In the genomic region with DNA sequence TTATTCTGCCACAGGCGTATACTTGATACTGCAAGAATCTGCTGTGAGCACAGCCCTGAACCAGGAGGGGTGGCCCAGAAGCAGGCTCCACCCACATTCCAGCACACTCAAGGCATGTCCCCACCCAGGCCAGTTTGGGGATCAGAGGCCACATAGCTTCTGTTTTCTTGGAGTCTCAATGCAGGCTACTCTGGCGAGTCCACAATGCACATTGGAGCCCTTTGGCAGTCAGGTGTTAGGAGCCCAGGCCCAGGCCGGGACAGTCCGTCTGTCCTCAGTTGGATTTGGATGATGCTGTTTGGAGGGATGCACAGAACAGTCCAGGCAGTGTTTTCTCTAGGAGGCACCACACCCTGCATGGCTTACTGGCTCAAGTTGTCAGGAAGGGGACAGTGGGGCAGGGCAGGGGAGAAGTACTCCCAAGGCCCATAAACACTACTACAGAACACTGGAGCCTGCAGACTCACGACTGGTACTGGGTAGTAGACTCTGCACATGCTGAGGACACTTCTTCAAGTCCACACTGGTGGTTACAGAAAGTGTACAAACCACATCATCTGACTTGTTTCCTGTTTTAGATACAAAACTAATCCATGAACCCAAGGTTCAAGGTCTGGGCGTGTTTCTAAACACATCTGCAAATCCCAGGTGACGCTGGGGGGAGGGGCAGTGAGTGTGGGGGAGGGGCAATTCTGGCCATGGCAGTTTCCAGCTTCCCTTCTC, we compare ENCODE assay signal across 9 mouse cellular contexts. TPM values are rescaled to one million over a fixed set of nuclear protein-coding genes. Genes with fewer than 3 reads are reported as not detected.
DNase-seq lines count a peak whose midpoint lies in the region; ATAC-seq and TF ChIP-seq lines count a peak whose summit lies in the region.
"Had no signal": no experiment of that assay in that cellular context is flagged by ENCODE, and none has a peak within 500 bp of the region (broad histone marks: within the 10 kb centered on the region; RNA-seq: fewer than 3 reads in every experiment).

No protein-coding gene starts in this region.

- H3K9ac ChIP-seq in kidney, postnatal 0 days (ENCODE audit: low read depth, low read length), result no peak overlapping the region
- H3K9ac ChIP-seq: neural tube, embryonic 12.5 days had no signal

- TF ChIP-seq CTCF in thymus, adult 2 months (IDR thresholded peaks at IDR 0.05; ENCODE audit: borderline replicate concordance, control insufficient read depth, extremely low read depth, insufficient read depth, low read length, poor library complexity), result no peak
- no peak for TF ChIP-seq CTCF in kidney, postnatal 0 days (IDR thresholded peaks at IDR 0.05; ENCODE audit: low read depth)

- WGBS in thymus, adult 2 months, result 53% methylated on average over 7 of the region's 7 CpGs
- 25% methylated on average over 7 of the region's 7 CpGs for WGBS in kidney, postnatal 0 days

- peak; percentile 42 for DNase-seq in thymus, postnatal 0 days (ENCODE audit: low spot score)
- DNase-seq in thymus, adult 2 months, result no peak
- peak; percentile 55 for DNase-seq in gastrocnemius, postnatal 14 days
- DNase-seq in kidney, postnatal 0 days (ENCODE audit: low spot score), result peak; percentile 92
- peak; percentile 71 for DNase-seq in lung, postnatal 14 days
- no peak for DNase-seq in cerebellum, adult 11 months
- no peak for DNase-seq in frontal cortex, adult 2 months (ENCODE audit: extremely low spot score in 1 of 2, low spot score in 1 of 2)
- no peak for DNase-seq in cerebellum, postnatal 14 days

- peaks cover 44% of the 10 kb centered on the region for H3K36me3 ChIP-seq in thymus, adult 2 months (ENCODE audit: control insufficient read depth, insufficient read depth, low read length)
- peaks cover 42% of the 10 kb centered on the region for H3K36me3 ChIP-seq in kidney, postnatal 0 days (ENCODE audit: insufficient read depth, low read length)

- H3K27ac ChIP-seq in thymus, adult 2 months (ENCODE audit: control insufficient read depth, insufficient read depth, low read length), result no peak overlapping the region
- H3K27ac ChIP-seq in kidney, postnatal 0 days, result peak overlapping the region; percentile 86
- H3K27ac ChIP-seq: neural tube, embryonic 12.5 days had no signal

- H3K4me3 ChIP-seq in thymus, adult 2 months (ENCODE audit: control insufficient read depth, insufficient read depth, low read length), result no peak overlapping the region
- H3K4me3 ChIP-seq in kidney, postnatal 0 days (replicated peaks; ENCODE audit: low read depth, low read length), result no peak overlapping the region
- H3K4me3 ChIP-seq: neural tube, embryonic 12.5 days had no signal

- ATAC-seq in kidney, postnatal 0 days (replicated peaks; ENCODE audit: low FRiP score, low read depth), result peak; percentile 81

- peaks cover 36% of the 10 kb centered on the region for H3K4me1 ChIP-seq in thymus, adult 2 months (replicated peaks; ENCODE audit: control insufficient read depth, insufficient read depth, low read length)
- H3K4me1 ChIP-seq in kidney, postnatal 0 days (replicated peaks; ENCODE audit: insufficient read depth, low read length), result peaks cover 20% of the 10 kb centered on the region

- H3K9me3 ChIP-seq in kidney, postnatal 0 days (replicated peaks; ENCODE audit: low read length), result no peaks in the 10 kb centered on the region
- H3K9me3 ChIP-seq: neural tube, embryonic 12.5 days had no signal

- H3K27me3 ChIP-seq in thymus, adult 2 months (ENCODE audit: control insufficient read depth, insufficient read depth, low read length), result no peaks in the 10 kb centered on the region
- no peaks in the 10 kb centered on the region for H3K27me3 ChIP-seq in kidney, postnatal 0 days (ENCODE audit: insufficient read depth, low read length)
- H3K27me3 ChIP-seq: neural tube, embryonic 12.5 days had no signal

- H3K4me2 ChIP-seq in kidney, postnatal 0 days (ENCODE audit: low read length), result no peak overlapping the region
- H3K4me2 ChIP-seq: neural tube, embryonic 12.5 days had no signal

- no peak for TF ChIP-seq POLR2A in thymus, adult 2 months (IDR thresholded peaks at IDR 0.05; ENCODE audit: control insufficient read depth, extremely low read depth, insufficient read depth, low read length, poor library complexity)

- intact Hi-C loops in gastrocnemius, postnatal 14 days (cut with DNase I; ENCODE audit: low total_unique reads), result no loop called here

RNA-seq across cellular contexts. Expression of a gene that starts 13.5 kb away (rescaled TPM):
- polyA plus RNA-seq in thymus, postnatal 0 days (2015; fragmentation: Nextera tagmentation; extraction: Ambion mirVana), result 12.4 and 12.9 TPM in 2 replicates
- polyA plus RNA-seq in thymus, adult 2 months (2012; rRNA removed), result 129 and 147 TPM in 2 replicates
- 10 to 100 TPM; 20.9 to 24.1 TPM for total RNA-seq in gastrocnemius, postnatal 14 days (2021)
- 16.4 and 16.6 TPM in 2 replicates for polyA plus RNA-seq in kidney, postnatal 0 days (2015; fragmentation: Nextera tagmentation; extraction: Ambion mirVana)
- 30.8 and 36.1 TPM in 2 replicates for polyA plus RNA-seq in frontal cortex, adult 2 months (2012; rRNA removed)

RNA-seq across cellular contexts. Expression of a gene that starts 49.6 kb away (rescaled TPM):
- polyA plus RNA-seq in thymus, postnatal 0 days (2015; fragmentation: Nextera tagmentation; extraction: Ambion mirVana), result 13.9 and 14.1 TPM in 2 replicates
- polyA plus RNA-seq in thymus, adult 2 months (2012; rRNA removed), result 46.3 and 47.4 TPM in 2 replicates
- 1 to 10 TPM; 5.7 to 5.8 TPM for total RNA-seq in gastrocnemius, postnatal 14 days (2021)
- 18.6 and 18.9 TPM in 2 replicates for polyA plus RNA-seq in kidney, postnatal 0 days (2015; fragmentation: Nextera tagmentation; extraction: Ambion mirVana)
- 26.6 and 31.6 TPM in 2 replicates for polyA plus RNA-seq in frontal cortex, adult 2 months (2012; rRNA removed)

RNA-seq across cellular contexts. Expression of a gene that starts 57.9 kb away (rescaled TPM):
- 44.3 and 54.9 TPM in 2 replicates for polyA plus RNA-seq in thymus, postnatal 0 days (2015; fragmentation: Nextera tagmentation; extraction: Ambion mirVana)
- polyA plus RNA-seq in thymus, adult 2 months (2012; rRNA removed), result 159 and 219 TPM in 2 replicates
- 10 to 100 TPM; 17.1 to 18.9 TPM for total RNA-seq in gastrocnemius, postnatal 14 days (2021)
- 12.1 and 12.9 TPM in 2 replicates for polyA plus RNA-seq in kidney, postnatal 0 days (2015; fragmentation: Nextera tagmentation; extraction: Ambion mirVana)
- polyA plus RNA-seq in frontal cortex, adult 2 months (2012; rRNA removed), result 13.0 and 13.2 TPM in 2 replicates

Comparison
In these comparisons a context has a peak if more than half of its experiments do, and no peak if none do; other contexts are left out.
1. DNase-seq: peak in thymus, postnatal 0 days (single experiment), gastrocnemius, postnatal 14 days (single experiment), kidney, postnatal 0 days (single experiment) and lung, postnatal 14 days (single experiment); none in thymus, adult 2 months (single experiment), cerebellum, adult 11 months (single experiment), frontal cortex, adult 2 months (0 of 2) and cerebellum, postnatal 14 days (0 of 2).